Mouse (Mus musculus) midbrain, embryonic 14.5 days (tissue): ENCODE measurements around the gene Myh6. TPM values are rescaled to one million over a fixed set of nuclear protein-coding genes. Genes with fewer than 3 reads are reported as not detected.
"Not testable (repeated sequence)": the region's sequence is repeated elsewhere in the genome, so short reads cannot be mapped to it uniquely, and the experiment has no call there.

ENCODE experiments used
- ATAC-seq: fragments of 200-750 bp; cut with Nextera tagmentation; 2 replicates; pipeline ENCODE4 v1.8.0; 2017; ENCODE audit warnings: moderate number of reproducible peaks, moderate library complexity; ENCODE audit not compliant: low FRiP score, low TSS enrichment
- DNase-seq: peaks from one replicate; pipeline ENCODE4 v3.0.0-alpha.2; 2015
- H3K27ac ChIP-seq: fragments of 300-500 bp; sonication (generic); replicated peaks from 2 replicates; pipeline ENCODE4 v1.5.1; 2014; ENCODE audit warnings: mild to moderate bottlenecking, low read depth, low read length, moderate library complexity
- H3K27me3 ChIP-seq: fragments of 300-500 bp; sonication (generic); 2 replicates; pipeline ENCODE4 v1.6.1; 2014; ENCODE audit warnings: low read length, control low read depth, mixed read lengths; ENCODE audit not compliant: control insufficient read depth, insufficient read depth
- H3K36me3 ChIP-seq: fragments of 300-500 bp; sonication (generic); 2 replicates; pipeline ENCODE4 v1.6.1; 2014; ENCODE audit warnings: low read length, control low read depth; ENCODE audit not compliant: control insufficient read depth, insufficient read depth
- H3K4me1 ChIP-seq: fragments of 300-500 bp; sonication (generic); 2 replicates; pipeline ENCODE4 v1.6.1; 2014; ENCODE audit warnings: mild to moderate bottlenecking, antibody characterized with exemption, low read length, control low read depth; ENCODE audit not compliant: control insufficient read depth, insufficient read depth
- H3K4me2 ChIP-seq: fragments of 300-500 bp; sonication (generic); 2 replicates; pipeline ENCODE4 v1.6.1; 2014; ENCODE audit warnings: mild to moderate bottlenecking, low read length, moderate library complexity
- H3K4me3 ChIP-seq: fragments of 300-500 bp; sonication (generic); replicated peaks from 2 replicates; pipeline ENCODE4 v1.5.1; 2014; ENCODE audit warnings: low read depth, low read length
- H3K9ac ChIP-seq: fragments of 300-500 bp; sonication (generic); replicated peaks from 2 replicates; pipeline ENCODE4 v1.6.1; 2014; ENCODE audit warnings: mild to moderate bottlenecking, low read length, moderate library complexity
- H3K9me3 ChIP-seq: fragments of 300-500 bp; sonication (generic); 2 replicates; pipeline ENCODE4 v1.6.1; 2016; ENCODE audit warnings: low read length, control low read depth, mixed read lengths; ENCODE audit not compliant: control insufficient read depth
- WGBS: fragments of 180-500 bp; shearing (Covaris S2); extraction: QIAGEN DNeasy Blood & Tissue Kit; methylation state at CpG from one replicate; pipeline ENCODE4 v1.1.7; 2014; 5-methylcytosine and 5-hydroxymethylcytosine counted together
- polyA plus RNA-seq: library from polyadenylated mRNA; unstranded; fragments of >200 nt; fragmentation: Nextera tagmentation; extraction: Ambion mirVana; gene quantifications from 2 replicates; pipeline ENCODE4 v1.2.1, GENCODE M21; 2014

Gene Myh6
- polyA plus RNA-seq, 1 experiment from 2014 or later = 1.7 TPM

- Histone ChIP-seq H3K27me3 (no peaks in the 10 kb centered on the region), H3K9ac (no peak overlapping the region), H3K36me3 (no peaks in the 10 kb centered on the region), H3K4me1 (peaks cover 4% of the 10 kb centered on the region), H3K4me2 (no peak overlapping the region), H3K4me3 (no peak overlapping the region), H3K27ac (no peak overlapping the region), H3K9me3 (no peaks in the 10 kb centered on the region)
- DNase-seq (no peak), ATAC-seq (no peak)
- 90% methylated on average over 8 of the region's 8 CpGs for WGBS
Measured at GRCm38 (mm10) chr14:55005967-55006366, 39.2 kb upstream of the Myh6 start.

- ATAC-seq (no peak), DNase-seq (no peak)
- H3K4me1 ChIP-seq = peaks cover 4% of the 10 kb centered on the region
- no peak overlapping the region for H3K4me3 ChIP-seq
- no peak overlapping the region for H3K27ac ChIP-seq
- no peaks in the 10 kb centered on the region for H3K36me3 ChIP-seq
- H3K9ac ChIP-seq = no peak overlapping the region
- H3K27me3 ChIP-seq = no peaks in the 10 kb centered on the region
- no peak overlapping the region for H3K4me2 ChIP-seq
- no peaks in the 10 kb centered on the region for H3K9me3 ChIP-seq
- WGBS = 77% methylated on average over 2 of the region's 2 CpGs
Measured at GRCm38 (mm10) chr14:55005506-55005905, 38.8 kb upstream of the Myh6 start.

GRCm38 (mm10) chr14:55003878-55004855, 37.4 kb upstream of the Myh6 start:
- no peak overlapping the region for H3K9ac ChIP-seq
- H3K4me2 ChIP-seq = no peak overlapping the region
- H3K27me3 ChIP-seq = no peaks in the 10 kb centered on the region
- 64% methylated on average over 18 of the region's 18 CpGs for WGBS
- H3K27ac ChIP-seq = no peak overlapping the region
- H3K4me1 ChIP-seq = peaks cover 4% of the 10 kb centered on the region
- H3K36me3 ChIP-seq = no peaks in the 10 kb centered on the region
- ATAC-seq = no peak
- DNase-seq = no peak
- no peak overlapping the region for H3K4me3 ChIP-seq
- no peaks in the 10 kb centered on the region for H3K9me3 ChIP-seq

DNA sequence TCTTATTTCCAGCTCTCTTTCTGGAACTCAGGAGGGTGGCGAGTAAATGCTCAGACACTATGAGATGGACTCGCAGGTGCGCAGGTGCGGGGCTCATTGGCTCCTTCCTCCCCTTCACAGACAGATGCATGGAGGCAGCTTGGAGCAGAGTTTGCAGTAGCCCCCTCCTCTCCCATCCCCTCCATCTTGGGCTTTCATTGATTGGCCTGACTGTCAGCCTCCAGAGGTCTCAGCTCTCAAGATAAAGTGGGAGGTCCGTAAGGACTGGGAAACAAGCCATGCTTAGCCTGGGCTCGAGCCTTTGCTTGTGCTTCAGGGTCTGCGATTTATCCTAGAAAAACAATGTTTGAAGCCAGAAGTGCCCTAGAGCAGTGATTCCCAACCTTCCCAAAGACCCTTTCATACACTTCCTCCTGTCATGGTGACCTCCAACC, 36.0 kb upstream of the Myh6 start:
- DNase-seq = no peak
- H3K9ac ChIP-seq = no peak overlapping the region

DNA sequence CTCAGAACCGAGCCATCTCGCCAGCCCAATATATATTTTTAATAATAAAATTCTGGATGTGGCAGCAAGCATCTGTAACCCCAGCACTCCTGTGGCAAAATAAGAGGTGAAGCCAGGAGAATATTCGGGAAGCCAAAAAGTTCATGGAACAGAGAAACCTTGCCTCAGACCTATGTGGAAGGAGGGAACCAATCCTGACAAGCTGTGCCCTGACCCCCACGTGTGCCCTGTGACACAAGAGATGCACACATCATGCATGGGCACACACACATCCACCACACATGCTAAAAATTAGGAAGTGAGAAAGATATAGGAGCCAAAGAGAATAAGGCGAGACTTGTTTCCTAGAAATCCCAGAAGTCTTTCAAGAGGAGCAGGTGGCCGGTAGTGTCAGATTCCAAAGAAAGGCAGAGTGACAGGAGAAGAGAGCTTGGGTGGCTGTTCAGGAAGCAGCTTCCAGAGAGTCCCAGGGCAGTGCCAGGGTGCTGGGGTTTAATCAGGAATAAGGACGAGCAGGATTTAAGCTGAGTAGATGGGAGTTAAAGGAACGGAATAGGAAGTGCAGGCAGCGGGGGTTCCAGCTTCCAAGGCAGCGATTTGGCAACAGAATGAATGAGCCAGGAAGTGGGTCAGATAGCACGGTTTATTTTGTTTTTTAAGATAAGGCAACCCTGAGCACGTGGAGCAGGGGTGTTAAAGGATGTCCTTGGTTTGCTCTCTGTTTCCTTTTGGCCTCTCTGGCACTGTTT, 35.4 kb upstream of the Myh6 start:
- H3K9me3 ChIP-seq = no peaks in the 10 kb centered on the region
- peaks cover 8% of the 10 kb centered on the region for H3K4me1 ChIP-seq
- no peak overlapping the region for H3K4me2 ChIP-seq
- no peaks in the 10 kb centered on the region for H3K36me3 ChIP-seq
- no peak for DNase-seq
- no peak overlapping the region for H3K27ac ChIP-seq
- H3K4me3 ChIP-seq = no peak overlapping the region
- WGBS = 54% methylated on average over 12 of the region's 12 CpGs
- no peak overlapping the region for H3K9ac ChIP-seq
- ATAC-seq = no peak
- H3K27me3 ChIP-seq = no peaks in the 10 kb centered on the region

More for the DNA sequence above, 36.0 kb upstream of the Myh6 start:
- H3K9me3 ChIP-seq = no peaks in the 10 kb centered on the region
- no peak overlapping the region for H3K4me2 ChIP-seq
- no peak for ATAC-seq
- H3K36me3 ChIP-seq = no peaks in the 10 kb centered on the region
- no peak overlapping the region for H3K27ac ChIP-seq
- 72% methylated on average over 7 of the region's 7 CpGs for WGBS
- no peaks in the 10 kb centered on the region for H3K27me3 ChIP-seq
- H3K4me3 ChIP-seq = no peak overlapping the region
- peaks cover 4% of the 10 kb centered on the region for H3K4me1 ChIP-seq

GRCm38 (mm10) chr14:55001446-55001845, 34.7 kb upstream of the Myh6 start:
- Histone ChIP-seq H3K9me3 (no peaks in the 10 kb centered on the region), H3K4me3 (no peak overlapping the region), H3K4me1 (peaks cover 14% of the 10 kb centered on the region), H3K9ac (no peak overlapping the region), H3K27ac (no peak overlapping the region), H3K27me3 (no peaks in the 10 kb centered on the region), H3K36me3 (no peaks in the 10 kb centered on the region), H3K4me2 (no peak overlapping the region)
- no peak for ATAC-seq
- DNase-seq = no peak
- 100% methylated on average over 2 of the region's 2 CpGs for WGBS

- Histone ChIP-seq H3K9ac (no peak overlapping the region), H3K27ac (no peak overlapping the region), H3K27me3 (no peaks in the 10 kb centered on the region), H3K9me3 (no peaks in the 10 kb centered on the region), H3K4me1 (peaks cover 21% of the 10 kb centered on the region), H3K4me2 (no peak overlapping the region), H3K4me3 (no peak overlapping the region), H3K36me3 (no peaks in the 10 kb centered on the region)
- 84% methylated on average over 6 of the region's 6 CpGs for WGBS
- ATAC-seq (no peak), DNase-seq (no peak)
Measured at GRCm38 (mm10) chr14:55000814-55001213, 34.1 kb upstream of the Myh6 start.

DNA sequence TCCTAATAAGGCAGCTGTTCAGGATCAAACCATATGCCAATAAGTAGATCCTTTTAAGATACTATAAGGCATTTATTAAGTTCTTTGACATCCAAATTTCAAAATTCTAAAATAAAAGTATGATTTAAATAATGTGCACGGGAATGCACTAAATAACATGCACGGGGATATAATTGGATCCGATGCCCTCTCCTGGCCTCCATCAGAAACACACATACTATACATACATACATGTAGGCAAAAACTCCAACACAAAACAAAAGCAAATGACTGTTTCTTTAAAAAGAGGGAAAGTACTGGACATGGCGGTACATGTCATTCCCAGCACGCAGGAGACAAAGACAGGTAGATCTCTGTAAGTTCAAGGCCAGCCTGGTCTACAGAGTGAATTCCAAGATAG, 33.1 kb upstream of the Myh6 start:
- not testable (repeated sequence) for H3K4me2 ChIP-seq, H3K4me3 ChIP-seq, H3K27ac ChIP-seq, H3K9me3 ChIP-seq, H3K27me3 ChIP-seq, ATAC-seq, H3K9ac ChIP-seq, H3K36me3 ChIP-seq
- H3K4me1 ChIP-seq = peaks cover 30% of the 10 kb centered on the region
- WGBS = 80% methylated on average over 5 of the region's 5 CpGs
- peak; percentile 48 for DNase-seq
